Mouse (Mus musculus) naive thymus-derived CD4-positive, alpha-beta T cell, adult 5 months (primary cell): ENCODE results near the gene Actr5. TPM values are rescaled to one million over a fixed set of nuclear protein-coding genes. Genes with fewer than 3 reads are reported as not detected.

Experiments
- polyA plus RNA-seq: library from polyadenylated mRNA; unstranded; fragments of 100-300 nt; shearing (Covaris generic); gene quantifications from one replicate; pipeline ENCODE4 v1.2.1, GENCODE M21; 2017

The Actr5 gene
- 79.7 TPM for polyA plus RNA-seq

DNA sequence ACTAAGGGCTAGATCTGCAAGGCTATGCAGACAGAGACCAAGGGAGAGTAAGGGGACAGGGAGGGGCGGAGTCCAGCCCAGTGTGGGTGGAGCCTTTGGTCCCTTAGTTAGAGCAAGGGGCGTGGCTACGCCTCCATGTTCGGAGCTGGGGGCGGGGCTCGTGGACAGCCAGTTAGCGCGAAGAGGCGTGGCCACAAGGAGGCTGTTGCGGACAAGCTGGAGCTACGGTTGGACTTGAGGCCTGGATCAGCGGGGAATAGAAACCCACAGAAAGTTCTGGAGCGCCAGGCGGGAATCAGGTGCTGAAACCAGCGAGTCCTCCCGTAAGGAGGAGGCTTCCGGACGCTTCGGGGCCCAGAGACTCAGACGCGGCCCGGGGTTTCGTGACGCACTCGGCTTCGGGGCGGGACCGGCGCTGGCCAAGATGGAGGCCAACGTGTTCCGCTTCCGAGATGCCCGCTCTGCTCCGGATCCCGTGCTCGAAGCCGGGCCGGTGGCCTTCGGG, at the start of gene Actr5:
Gene Actr5 (plus strand): TSS at position 171 of the 505 bp plus-strand sequence.

DNA sequence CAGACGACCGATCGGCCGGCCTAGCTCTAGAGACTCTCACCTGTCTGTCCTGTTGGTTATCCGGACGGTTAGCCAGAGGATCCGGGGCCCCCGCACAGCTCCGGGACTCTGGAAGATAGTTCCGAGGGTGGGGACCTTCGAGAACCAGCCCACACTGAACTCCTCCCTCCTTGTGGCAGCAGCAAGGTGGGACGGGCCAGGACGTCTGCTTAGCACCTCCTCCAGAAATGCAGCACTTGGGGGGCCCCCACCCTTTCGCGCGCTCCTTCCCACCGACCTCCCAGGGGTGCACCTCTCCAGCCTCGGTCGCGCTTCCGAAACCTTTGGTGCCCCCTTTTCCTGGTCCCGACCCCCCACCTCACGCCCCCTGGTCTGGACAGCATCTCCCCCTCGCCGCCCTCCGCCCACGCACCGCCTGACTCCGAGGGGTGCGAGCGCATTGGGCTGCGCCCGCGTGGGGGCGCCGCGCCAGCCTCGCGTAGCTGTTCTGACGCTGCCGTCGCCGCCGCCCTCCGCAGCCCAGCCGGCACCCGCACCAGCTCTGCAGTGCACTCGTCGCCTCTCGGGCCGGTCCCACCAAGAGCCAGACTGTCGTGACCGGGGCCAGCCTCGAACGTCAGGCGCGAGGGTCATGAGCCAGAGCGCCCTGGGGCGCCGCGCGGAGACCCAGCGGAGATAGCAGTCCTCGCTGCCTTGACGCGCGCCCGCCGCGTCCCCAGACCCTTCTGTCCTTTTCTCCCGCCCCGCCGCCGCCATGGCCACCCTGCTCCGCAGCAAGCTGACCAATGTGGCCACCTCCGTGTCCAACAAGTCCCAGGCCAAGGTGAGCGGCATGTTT, 14.0 kb upstream of the Actr5 start, which contains the start of gene Slc32a1:
Gene Slc32a1 (plus strand): TSS at position 280 of the 838 bp plus-strand sequence.

DNA sequence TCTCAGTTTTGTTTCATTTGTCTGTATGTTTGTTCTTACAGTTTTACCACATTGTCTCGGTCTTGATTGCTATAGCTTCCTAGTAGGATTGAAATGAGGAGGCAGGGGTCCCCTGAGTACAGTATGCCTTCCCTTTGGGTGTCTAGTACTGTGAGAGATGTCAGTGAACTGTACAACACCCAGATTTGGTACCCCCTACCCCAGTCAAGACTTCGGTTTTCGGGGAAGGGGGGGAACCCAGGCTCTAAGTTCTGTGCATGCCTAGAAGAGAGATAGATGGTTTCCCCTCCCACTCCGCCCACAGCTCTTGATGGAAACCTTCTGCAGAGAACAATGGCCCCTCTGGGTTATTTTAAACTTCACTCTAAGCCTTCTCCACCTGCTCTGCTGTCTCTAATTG, 40.4 kb downstream of the Actr5 start, which contains the start of gene Ppp1r16b:
Gene Ppp1r16b (plus strand): TSS at position 301 of the 400 bp plus-strand sequence.

Other genes with a start within 250 kb of the Actr5 start
- 0.07 TPM for gene Snhg11, start 249.2 kb upstream of the Actr5 start, polyA plus RNA-seq
- gene Ralgapb, start 215.0 kb upstream of the Actr5 start, polyA plus RNA-seq = 47.3 TPM
- gene Adig, start 122.3 kb upstream of the Actr5 start, polyA plus RNA-seq = not detected
- gene Arhgap40, start 112.1 kb upstream of the Actr5 start, polyA plus RNA-seq = not detected
- not detected for gene Slc32a1, start 14.1 kb upstream of the Actr5 start, polyA plus RNA-seq
- gene Ppp1r16b, start 40.5 kb downstream of the Actr5 start, polyA plus RNA-seq = 55.2 TPM
- gene Fam83d, start 143.2 kb downstream of the Actr5 start, polyA plus RNA-seq = 4.7 TPM
- 13.2 TPM for gene Dhx35, start 169.9 kb downstream of the Actr5 start, polyA plus RNA-seq